Comparison of ENCODE assay signal across 8 mouse cellular contexts in the genomic region with DNA sequence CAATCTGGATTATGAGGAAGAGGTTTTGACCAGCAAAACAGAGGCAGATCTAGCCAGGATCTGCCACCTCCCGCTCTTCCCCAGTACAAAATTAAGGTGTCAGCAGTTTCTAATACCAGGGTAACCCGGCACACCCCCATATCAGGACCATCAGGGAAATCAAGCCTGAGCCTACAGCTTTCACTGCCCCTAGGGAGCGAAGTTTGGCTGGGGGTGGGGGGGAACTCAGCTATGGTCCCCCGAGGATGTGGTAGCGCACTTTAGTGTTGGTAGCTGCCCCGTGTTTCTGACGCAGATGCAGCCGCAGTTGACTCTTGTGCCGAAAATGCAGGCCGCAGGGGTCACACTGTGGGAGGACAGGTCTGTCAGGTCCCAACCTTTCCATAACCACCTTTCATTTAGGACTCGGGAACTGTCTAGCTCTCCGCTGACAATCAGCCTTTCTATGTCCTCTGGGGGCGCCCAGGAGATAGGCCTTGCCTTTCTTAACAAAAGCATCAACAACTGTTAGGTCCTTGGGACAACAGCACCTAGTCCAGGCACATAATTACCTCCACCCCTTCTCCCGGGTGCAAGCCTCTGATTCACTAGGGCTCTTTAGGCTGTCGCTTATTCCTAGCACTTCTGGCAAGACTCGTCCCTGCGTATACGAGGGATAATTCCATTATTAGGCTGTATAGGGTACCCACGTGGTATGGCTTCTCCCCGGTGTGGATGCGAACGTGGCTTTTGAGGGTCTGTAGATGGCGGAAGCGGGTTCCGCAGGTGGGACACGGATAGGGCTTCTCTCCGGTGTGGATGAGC. TPM values are rescaled to one million over a fixed set of nuclear protein-coding genes. Genes with fewer than 3 reads are reported as not detected.
A peak's percentile ranks its signal among the peaks of the same experiment; 100 is the strongest.
DNase-seq lines count a peak whose midpoint lies in the region; ATAC-seq and TF ChIP-seq lines count a peak whose summit lies in the region.

No protein-coding gene starts in this region.

- H3K27me3 ChIP-seq in liver, embryonic 14.5 days (ENCODE audit: control insufficient read depth, insufficient read depth, low read length): peaks cover 20% of the 10 kb centered on the region

- WGBS in liver, embryonic 14.5 days (ENCODE audit: insufficient replicate concordance): 44% methylated on average over 27 of the region's 27 CpGs

- no peak for ATAC-seq in liver, embryonic 14.5 days (ENCODE audit: insufficient read depth)

- H3K27ac ChIP-seq in liver, embryonic 14.5 days: no peak overlapping the region

- no peak for TF ChIP-seq EP300 in liver, embryonic 14.5 days (IDR thresholded peaks at IDR 0.05; ENCODE audit: low read depth)

- peak overlapping the region; percentile 12; the same call in 1 of the 2 replicates for H3K9ac ChIP-seq in liver, embryonic 14.5 days (replicated peaks)

- H3K4me2 ChIP-seq in liver, embryonic 14.5 days (ENCODE audit: low read depth): peak overlapping the region; percentile 53

- peak overlapping the region; percentile 21; a peak in 3 of 4 replicates for H3K4me3 ChIP-seq in liver, embryonic 14.5 days (ENCODE audit: insufficient read depth in 1 of 2, low read depth in 2 of 2, low read length in 2 of 2)

- no peaks in the 10 kb centered on the region for H3K9me3 ChIP-seq in liver, embryonic 14.5 days (ENCODE audit: control insufficient read depth, low read length)

- no peaks in the 10 kb centered on the region for H3K36me3 ChIP-seq in liver, embryonic 14.5 days (replicated peaks; ENCODE audit: control insufficient read depth, insufficient read depth, low read depth)

- peak; percentile 18; the same call in 1 of the 2 replicates for TF ChIP-seq CTCF in liver, embryonic 14.5 days (IDR thresholded peaks at IDR 0.05; ENCODE audit: low read depth)

- H3K4me1 ChIP-seq in liver, embryonic 14.5 days (replicated peaks; ENCODE audit: control insufficient read depth in 2 of 2, insufficient read depth in 2 of 2, low read length in 1 of 2): peaks cover 43 to 47% of the 10 kb centered on the region in 2 experiments

- peak; percentile 46 for DNase-seq in cerebellum, adult 9-10 months
- DNase-seq in cerebellum, postnatal 36 days: no peak
- peak; percentile 51 for DNase-seq in R1 (ENCODE audit: low read depth, low spot score)
- DNase-seq in heart, postnatal 4 days: peak; percentile 12
- no peak for DNase-seq in liver, embryonic 14.5 days (ENCODE audit: low read depth in 3 of 3, low spot score in 3 of 3)
- DNase-seq in frontal cortex, postnatal 36 days (ENCODE audit: low spot score in 2 of 2): no peak
- no peak for DNase-seq in urinary bladder, postnatal 25 days (ENCODE audit: low spot score)
- DNase-seq in layer of hippocampus, postnatal 36 days: no peak

RNA-seq across cellular contexts. Expression of a gene that starts 3.6 kb away (rescaled TPM):
- total RNA-seq in heart, postnatal 4 days (2021): 10 to 100 TPM; 47.0 to 53.6 TPM
- 1.0 TPM in 2 replicates for polyA plus RNA-seq in liver, embryonic 14.5 days (2012; rRNA removed)
- polyA plus RNA-seq in liver, embryonic 14.5 days (2014; fragmentation: Nextera tagmentation; extraction: Ambion mirVana): 1.0 and 2.5 TPM in 2 replicates
- 1 to 10 TPM; 1.1 to 1.3 TPM for total RNA-seq in layer of hippocampus, postnatal 36 days (2021)

RNA-seq across cellular contexts. Expression of a gene that starts 5.1 kb away (rescaled TPM):
- 1 to 10 TPM; 6.3 to 6.5 TPM for total RNA-seq in heart, postnatal 4 days (2021)
- polyA plus RNA-seq in liver, embryonic 14.5 days (2012; rRNA removed): 2.9 and 3.2 TPM in 2 replicates
- 3.8 and 4.4 TPM in 2 replicates for polyA plus RNA-seq in liver, embryonic 14.5 days (2014; fragmentation: Nextera tagmentation; extraction: Ambion mirVana)
- total RNA-seq in layer of hippocampus, postnatal 36 days (2021): 1 to 10 TPM; 6.9 to 9.4 TPM

RNA-seq across cellular contexts. Expression of a gene that starts 11.7 kb away (rescaled TPM):
- total RNA-seq in heart, postnatal 4 days (2021): 10 to 100 TPM; 72.3 to 79.4 TPM
- polyA plus RNA-seq in liver, embryonic 14.5 days (2012; rRNA removed): 53.3 and 56.1 TPM in 2 replicates
- polyA plus RNA-seq in liver, embryonic 14.5 days (2014; fragmentation: Nextera tagmentation; extraction: Ambion mirVana): 78.4 and 79.8 TPM in 2 replicates
- 10 to 100 TPM; 41.4 to 45.6 TPM for total RNA-seq in layer of hippocampus, postnatal 36 days (2021)

RNA-seq across cellular contexts. Expression of a gene that starts 13.4 kb away (rescaled TPM):
- total RNA-seq in heart, postnatal 4 days (2021): under 1 TPM in 1 of 2 experiments, not detected in 1; 0.43 TPM
- 0.52 and 0.79 TPM in 2 replicates for polyA plus RNA-seq in liver, embryonic 14.5 days (2012; rRNA removed)
- polyA plus RNA-seq in liver, embryonic 14.5 days (2014; fragmentation: Nextera tagmentation; extraction: Ambion mirVana): 0.47 TPM in 2 replicates
- total RNA-seq in layer of hippocampus, postnatal 36 days (2021): 10 to 100 TPM; 30.5 to 34.6 TPM

RNA-seq across cellular contexts. Expression of a gene that starts 13.6 kb away (rescaled TPM):
- total RNA-seq in heart, postnatal 4 days (2021): 1 to 10 TPM; 2.4 to 2.6 TPM
- polyA plus RNA-seq in liver, embryonic 14.5 days (2012; rRNA removed): 4.5 and 4.8 TPM in 2 replicates
- 4.2 and 4.4 TPM in 2 replicates for polyA plus RNA-seq in liver, embryonic 14.5 days (2014; fragmentation: Nextera tagmentation; extraction: Ambion mirVana)
- 1 to 10 TPM; 3.9 to 5.1 TPM for total RNA-seq in layer of hippocampus, postnatal 36 days (2021)

Comparison
In these comparisons a context has a peak if more than half of its experiments do, and no peak if none do; other contexts are left out.
1. DNase-seq: peak in cerebellum, adult 9-10 months (single experiment), R1 (single experiment) and heart, postnatal 4 days (single experiment); none in cerebellum, postnatal 36 days (0 of 2), liver, embryonic 14.5 days (0 of 3), frontal cortex, postnatal 36 days (0 of 2), urinary bladder, postnatal 25 days (single experiment) and layer of hippocampus, postnatal 36 days (0 of 2).
2. RNA of a gene that starts 3.6 kb away (total RNA-seq): 47.0 to 53.6 TPM in heart, postnatal 4 days; 1.1 to 1.3 TPM in layer of hippocampus, postnatal 36 days; every median in the first group is over 10 times any median in the second.